Mouse (Mus musculus) liver, adult 2 months (tissue): ENCODE measurements around the gene Pard3.

Source experiments
- CTCF ChIP-seq: fragments of 200-500 bp; IDR thresholded peaks from 2 replicates; pipeline ENCODE4 v1.5.1; 2011; ENCODE audit warnings: low read depth, low read length, control low read depth
- POLR2A ChIP-seq: fragments of 200-500 bp; IDR thresholded peaks from 2 replicates; pipeline ENCODE4 v1.6.1; 2011; ENCODE audit warnings: low read length, control low read depth; ENCODE audit not compliant: insufficient read depth; ENCODE audit errors: extremely low read depth

GRCm38 (mm10) chr8:127243351-127243750 lies 179.7 kb downstream of the Pard3 start:
- TF ChIP-seq CTCF (no peak), POLR2A (no peak)
